Mouse (Mus musculus): ENCODE data around the gene Gm5741. TPM values are rescaled to one million over a fixed set of nuclear protein-coding genes. Genes with fewer than 3 reads are reported as not detected.

The Gm5741 gene
- total and polyA plus RNA-seq, 3 experiments, result not detected

- Histone ChIP-seq H3K4me3 (no peak overlapping the region), H3K27me3 (ENCODE audit: control insufficient read depth, insufficient read depth, low read length) (no peaks in the 10 kb centered on the region), H3K27ac (no peak overlapping the region), H3K36me3 (ENCODE audit: control insufficient read depth, insufficient read depth, low read length) (no peaks in the 10 kb centered on the region), H3K4me1 (ENCODE audit: control insufficient read depth, insufficient read depth, low read length) (no peaks in the 10 kb centered on the region), H3K9ac (ENCODE audit: low read depth, low read length) (no peak overlapping the region), H3K79me2 (replicated peaks; ENCODE audit: control insufficient read depth, insufficient read depth, low read length) (no peaks in the 10 kb centered on the region)
- DNase-seq, result no peak
- intact Hi-C loops (cut with DNase I), result no loop called here
- 93% methylated on average over 16 of the region's 16 CpGs for WGBS
- TF ChIP-seq CTCF (IDR thresholded peaks at IDR 0.05), result no peak
- TF ChIP-seq EP300 (IDR thresholded peaks at IDR 0.05; ENCODE audit: insufficient read depth, low read depth, low read length), result no peak
- no peak for TF ChIP-seq POLR2A (IDR thresholded peaks at IDR 0.05; ENCODE audit: insufficient read depth, low read depth, low read length)
These were observed 28.4 kb upstream of the Gm5741 start for GRCm38 (mm10) chr8:85096196-85096595.

GRCm38 (mm10) chr8:85095566-85095965 lies 27.8 kb upstream of the Gm5741 start:
- Histone ChIP-seq H3K9ac (ENCODE audit: low read depth, low read length) (no peak overlapping the region), H3K4me3 (no peak overlapping the region), H3K36me3 (ENCODE audit: control insufficient read depth, insufficient read depth, low read length) (no peaks in the 10 kb centered on the region), H3K27ac (no peak overlapping the region), H3K27me3 (ENCODE audit: control insufficient read depth, insufficient read depth, low read length) (no peaks in the 10 kb centered on the region), H3K4me1 (ENCODE audit: control insufficient read depth, insufficient read depth, low read length) (no peaks in the 10 kb centered on the region), H3K79me2 (replicated peaks; ENCODE audit: control insufficient read depth, insufficient read depth, low read length) (no peaks in the 10 kb centered on the region)
- intact Hi-C loops (cut with DNase I), result no loop called here
- 90% methylated on average over 7 of the region's 7 CpGs for WGBS
- TF ChIP-seq EP300 (IDR thresholded peaks at IDR 0.05; ENCODE audit: insufficient read depth, low read depth, low read length) (no peak), POLR2A (IDR thresholded peaks at IDR 0.05; ENCODE audit: insufficient read depth, low read depth, low read length) (no peak), CTCF (IDR thresholded peaks at IDR 0.05) (no peak)
- no peak for DNase-seq

GRCm38 (mm10) chr8:85095051-85095450 lies 27.3 kb upstream of the Gm5741 start:
- no peak overlapping the region for H3K4me3 ChIP-seq
- intact Hi-C loops (cut with DNase I), result no loop called here
- H3K9ac ChIP-seq (ENCODE audit: low read depth, low read length), result no peak overlapping the region
- no peaks in the 10 kb centered on the region for H3K79me2 ChIP-seq (replicated peaks; ENCODE audit: control insufficient read depth, insufficient read depth, low read length)
- 89% methylated on average over 13 of the region's 13 CpGs for WGBS
- TF ChIP-seq POLR2A (IDR thresholded peaks at IDR 0.05; ENCODE audit: insufficient read depth, low read depth, low read length) (no peak), EP300 (IDR thresholded peaks at IDR 0.05; ENCODE audit: insufficient read depth, low read depth, low read length) (no peak), CTCF (IDR thresholded peaks at IDR 0.05) (no peak)
- H3K36me3 ChIP-seq (ENCODE audit: control insufficient read depth, insufficient read depth, low read length), result no peaks in the 10 kb centered on the region
- peak in 1 of 2 experiments; percentile 13 for DNase-seq
- no peak overlapping the region for H3K27ac ChIP-seq
- no peaks in the 10 kb centered on the region for H3K27me3 ChIP-seq (ENCODE audit: control insufficient read depth, insufficient read depth, low read length)
- no peaks in the 10 kb centered on the region for H3K4me1 ChIP-seq (ENCODE audit: control insufficient read depth, insufficient read depth, low read length)

GRCm38 (mm10) chr8:85091526-85092090 lies 23.8 kb upstream of the Gm5741 start:
- no peak overlapping the region for H3K9ac ChIP-seq (ENCODE audit: low read depth, low read length)
- intact Hi-C loops (cut with DNase I), result no loop called here
- H3K27me3 ChIP-seq (ENCODE audit: control insufficient read depth, insufficient read depth, low read length), result no peaks in the 10 kb centered on the region
- no peak overlapping the region for H3K4me3 ChIP-seq
- no peaks in the 10 kb centered on the region for H3K79me2 ChIP-seq (replicated peaks; ENCODE audit: control insufficient read depth, insufficient read depth, low read length)
- H3K27ac ChIP-seq, result no peak overlapping the region
- WGBS, result 57% methylated on average over 21 of the region's 21 CpGs
- no peaks in the 10 kb centered on the region for H3K4me1 ChIP-seq (ENCODE audit: control insufficient read depth, insufficient read depth, low read length)
- no peak for TF ChIP-seq CTCF (IDR thresholded peaks at IDR 0.05)
- no peaks in the 10 kb centered on the region for H3K36me3 ChIP-seq (ENCODE audit: control insufficient read depth, insufficient read depth, low read length)
- DNase-seq, result peak in 1 of 2 experiments; percentile 15

GRCm38 (mm10) chr8:85090856-85091255 lies 23.1 kb upstream of the Gm5741 start:
- Histone ChIP-seq H3K27me3 (ENCODE audit: control insufficient read depth, insufficient read depth, low read length) (no peaks in the 10 kb centered on the region), H3K9ac (ENCODE audit: low read depth, low read length) (no peak overlapping the region), H3K27ac (no peak overlapping the region), H3K4me3 (no peak overlapping the region), H3K4me1 (ENCODE audit: control insufficient read depth, insufficient read depth, low read length) (no peaks in the 10 kb centered on the region), H3K36me3 (ENCODE audit: control insufficient read depth, insufficient read depth, low read length) (no peaks in the 10 kb centered on the region), H3K79me2 (replicated peaks; ENCODE audit: control insufficient read depth, insufficient read depth, low read length) (no peaks in the 10 kb centered on the region)
- intact Hi-C loops (cut with DNase I), result no loop called here
- WGBS, result 91% methylated on average over 11 of the region's 11 CpGs
- DNase-seq, result no peak
- TF ChIP-seq POLR2A (IDR thresholded peaks at IDR 0.05; ENCODE audit: insufficient read depth, low read depth, low read length) (no peak), CTCF (IDR thresholded peaks at IDR 0.05) (no peak), EP300 (IDR thresholded peaks at IDR 0.05; ENCODE audit: insufficient read depth, low read depth, low read length) (no peak)

GRCm38 (mm10) chr8:85088771-85089170 lies 21.0 kb upstream of the Gm5741 start:
- no peak overlapping the region for H3K9ac ChIP-seq (ENCODE audit: low read depth, low read length)
- no peaks in the 10 kb centered on the region for H3K79me2 ChIP-seq (replicated peaks; ENCODE audit: control insufficient read depth, insufficient read depth, low read length)
- no peak overlapping the region for H3K4me3 ChIP-seq
- 74% methylated on average over 2 of the region's 2 CpGs for WGBS
- H3K4me1 ChIP-seq (ENCODE audit: control insufficient read depth, insufficient read depth, low read length), result peaks cover under 1% of the 10 kb centered on the region
- intact Hi-C loops (cut with DNase I), result no loop called here
- H3K27me3 ChIP-seq (ENCODE audit: control insufficient read depth, insufficient read depth, low read length), result no peaks in the 10 kb centered on the region
- no peak overlapping the region for H3K27ac ChIP-seq
- H3K36me3 ChIP-seq (ENCODE audit: control insufficient read depth, insufficient read depth, low read length), result no peaks in the 10 kb centered on the region
- TF ChIP-seq POLR2A (IDR thresholded peaks at IDR 0.05; ENCODE audit: insufficient read depth, low read depth, low read length) (no peak), EP300 (IDR thresholded peaks at IDR 0.05; ENCODE audit: insufficient read depth, low read depth, low read length) (no peak), CTCF (IDR thresholded peaks at IDR 0.05) (no peak)
- DNase-seq, result no peak
